Mouse (Mus musculus): ENCODE data around the gene Micu2. TPM values are rescaled to one million over a fixed set of nuclear protein-coding genes. Genes with fewer than 3 reads are reported as not detected.

Gene Micu2
- 10 to 100 TPM; 11.2 to 16.0 (median 14.2) TPM for polyA plus RNA-seq (2017; shearing (Covaris generic))

GRCm38 (mm10) chr14:57998526-57999401, at the start of gene Micu2:
TSS of gene Micu2 (minus strand) at chr14:57999262.
- peak; percentile 97 for ATAC-seq

DNA sequence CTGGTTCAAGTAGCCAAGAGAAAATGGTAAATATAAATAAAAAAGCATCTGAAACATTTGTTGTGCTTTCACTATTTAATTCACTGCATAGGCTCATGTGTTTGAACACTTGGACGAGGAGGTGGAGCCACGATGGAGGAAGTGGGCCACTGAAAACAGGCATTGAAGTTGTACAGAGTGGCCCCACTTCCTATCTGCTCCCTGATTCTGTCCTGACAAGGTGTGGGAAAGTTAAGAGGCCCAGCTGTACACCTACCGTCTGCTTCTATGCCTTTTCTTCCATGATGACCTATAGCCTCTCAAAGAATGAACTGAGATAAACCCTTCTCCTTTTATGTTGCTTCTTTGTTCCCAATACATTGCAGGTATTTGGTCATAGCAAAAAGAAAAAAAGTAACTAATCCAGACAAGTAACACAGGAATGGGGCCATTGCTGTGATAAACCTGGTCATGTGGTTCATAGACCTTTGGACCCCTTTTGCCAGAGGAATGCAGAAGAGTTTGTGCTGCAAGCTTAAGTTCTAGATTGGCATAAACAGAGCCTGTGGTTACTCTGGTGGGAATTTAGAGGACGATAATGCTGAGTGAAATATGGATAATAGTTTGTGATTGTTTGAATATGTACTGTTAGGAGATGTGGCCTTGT, 47.7 kb upstream of the Micu2 start:
- no peak for ATAC-seq

- no peak for ATAC-seq
These were observed 37.1 kb upstream of the Micu2 start for GRCm38 (mm10) chr14:58036174-58036573.

- ATAC-seq, result no peak
These were observed 35.5 kb upstream of the Micu2 start for GRCm38 (mm10) chr14:58034567-58034966.

DNA sequence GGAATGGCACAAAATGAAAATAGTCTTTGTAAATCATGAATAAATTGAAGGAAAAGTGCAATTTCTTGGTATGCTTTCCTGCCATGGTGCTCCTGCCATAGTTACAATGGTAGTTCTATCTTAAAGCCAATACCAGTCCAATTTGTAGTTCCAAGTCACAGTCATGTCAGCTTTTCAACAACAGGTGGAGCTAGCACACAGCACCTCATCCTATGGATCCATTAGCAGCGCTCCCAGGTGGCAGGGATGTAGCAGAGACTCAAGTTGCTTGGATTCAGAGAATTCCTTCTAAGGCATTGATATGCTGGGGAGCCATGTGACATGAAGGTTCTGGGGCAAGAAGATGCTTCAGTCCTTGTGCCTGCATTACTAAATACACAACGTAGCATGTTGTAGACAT, 19.8 kb upstream of the Micu2 start:
- no peak for ATAC-seq

DNA sequence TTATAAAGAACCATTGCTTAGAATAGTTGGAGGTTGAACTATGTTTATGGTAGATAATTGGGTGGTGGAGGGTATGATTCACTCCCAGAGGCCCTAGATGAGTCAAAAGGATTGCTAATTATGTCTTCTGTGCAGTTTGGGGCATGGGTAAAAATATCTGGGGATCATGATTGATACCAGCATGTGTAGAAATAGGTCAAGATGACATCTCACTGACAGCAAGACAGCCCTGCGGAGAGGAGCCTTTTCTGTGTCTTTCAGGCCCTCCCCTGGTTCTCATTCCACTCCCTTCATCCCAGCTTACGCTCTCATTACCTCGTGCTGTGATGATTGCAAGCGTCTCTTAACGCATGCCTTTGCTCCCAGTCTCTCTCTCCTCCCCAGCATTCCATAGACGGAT, 4.8 kb upstream of the Micu2 start:
- no peak for ATAC-seq

DNA sequence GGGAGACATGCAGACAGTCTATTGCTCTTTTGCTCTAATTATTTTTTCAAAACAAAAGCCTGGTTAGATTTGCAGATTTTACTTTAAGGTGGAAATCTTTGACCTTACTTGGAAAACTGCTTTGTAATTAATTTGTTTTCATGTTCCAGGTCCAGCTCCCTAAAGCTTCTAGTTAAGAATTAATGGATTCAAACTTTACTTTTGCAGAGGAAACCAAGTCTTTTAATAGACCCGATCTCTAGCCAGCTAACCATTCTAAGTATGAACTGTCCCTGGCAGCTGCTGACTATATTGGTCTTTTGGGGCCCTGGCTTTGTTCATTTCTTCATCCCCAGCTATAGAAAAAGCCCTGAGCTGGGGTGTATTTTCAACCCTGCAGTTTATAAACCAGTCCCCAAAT, 3.1 kb upstream of the Micu2 start:
- ATAC-seq, result no peak

DNA sequence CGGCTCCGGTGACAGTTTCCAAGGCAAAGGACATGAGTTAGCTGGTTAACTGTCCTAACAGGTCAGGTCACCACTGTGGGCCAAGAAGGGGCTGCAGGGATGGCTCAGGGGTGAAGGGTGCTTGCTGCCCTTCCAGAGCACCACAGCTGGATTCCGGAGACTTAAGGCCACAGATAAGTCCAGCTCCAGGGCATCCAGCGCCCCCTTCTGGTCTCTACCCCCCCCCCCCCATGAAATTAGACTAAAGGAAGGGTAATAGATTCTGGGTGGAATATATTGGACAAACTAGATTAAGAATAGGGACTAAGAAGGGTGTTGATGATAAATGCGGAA, 306 bp upstream of the Micu2 start:
- ATAC-seq, result no peak

- ATAC-seq, result no peak
These were observed 1.6 kb downstream of the Micu2 start for GRCm38 (mm10) chr14:57997431-57997830.

- no peak for ATAC-seq
These were observed 2.9 kb downstream of the Micu2 start for GRCm38 (mm10) chr14:57996210-57996609.

- ATAC-seq, result no peak
These were observed 7.3 kb downstream of the Micu2 start for GRCm38 (mm10) chr14:57991761-57992160.

- ATAC-seq, result no peak
These were observed 9.9 kb downstream of the Micu2 start for GRCm38 (mm10) chr14:57989162-57989561.

- no peak for ATAC-seq
These were observed 13.3 kb downstream of the Micu2 start for GRCm38 (mm10) chr14:57985780-57986179.

DNA sequence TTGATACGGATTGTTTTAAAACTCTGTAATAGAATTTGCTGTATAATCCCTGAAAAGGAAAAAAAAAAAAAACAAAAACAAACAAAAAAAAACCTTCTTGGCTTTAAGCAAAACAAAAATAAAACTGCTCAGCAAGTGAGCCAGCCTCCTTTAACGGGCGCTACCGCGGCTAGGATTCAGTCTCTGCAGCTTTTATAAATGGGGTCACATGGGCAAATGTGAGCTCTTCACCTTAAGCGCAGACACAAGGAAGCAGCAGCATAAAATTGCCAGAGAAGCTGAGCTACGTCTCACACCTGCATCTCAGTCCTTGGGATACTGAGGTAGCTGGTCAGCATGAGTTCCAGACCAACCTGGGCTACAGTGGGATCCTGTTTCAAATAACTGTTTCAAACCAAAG, 16.6 kb downstream of the Micu2 start:
- no peak for ATAC-seq

DNA sequence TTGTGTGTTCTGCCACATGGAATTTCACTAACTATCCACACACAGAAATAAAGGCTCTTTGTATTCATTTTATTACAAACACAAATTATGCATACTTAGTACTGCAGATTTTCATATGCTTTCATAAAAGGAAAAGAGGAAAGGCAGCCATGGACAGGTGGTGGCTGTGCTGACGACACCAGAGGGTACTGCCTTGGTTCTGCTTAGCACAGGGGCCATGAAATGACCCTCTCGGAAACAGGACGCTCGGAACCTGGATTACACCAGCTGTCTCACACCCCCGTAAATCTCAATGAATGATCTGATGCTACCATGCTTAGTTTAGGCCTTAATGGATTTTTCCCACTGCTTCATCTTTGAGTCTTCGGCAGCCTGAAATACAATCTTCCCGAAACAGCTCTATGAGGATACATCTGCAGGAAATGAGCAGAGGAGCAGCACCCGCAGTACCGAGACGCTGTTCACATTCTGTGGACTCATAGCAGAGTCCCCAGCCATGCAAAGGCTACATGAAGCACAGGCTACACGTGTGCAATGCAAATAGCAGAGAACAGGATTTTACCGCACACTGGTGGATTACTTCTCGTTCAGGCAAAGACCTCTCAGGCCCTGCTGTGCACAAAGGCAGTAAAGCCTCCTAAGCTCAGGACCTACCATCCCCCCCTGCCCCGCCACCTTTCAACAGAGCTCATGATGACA, 17.2 kb downstream of the Micu2 start:
- ATAC-seq, result no peak

GRCm38 (mm10) chr14:57980776-57981175, 18.3 kb downstream of the Micu2 start:
- no peak for ATAC-seq

GRCm38 (mm10) chr14:57980179-57980578, 18.9 kb downstream of the Micu2 start:
- ATAC-seq, result no peak

DNA sequence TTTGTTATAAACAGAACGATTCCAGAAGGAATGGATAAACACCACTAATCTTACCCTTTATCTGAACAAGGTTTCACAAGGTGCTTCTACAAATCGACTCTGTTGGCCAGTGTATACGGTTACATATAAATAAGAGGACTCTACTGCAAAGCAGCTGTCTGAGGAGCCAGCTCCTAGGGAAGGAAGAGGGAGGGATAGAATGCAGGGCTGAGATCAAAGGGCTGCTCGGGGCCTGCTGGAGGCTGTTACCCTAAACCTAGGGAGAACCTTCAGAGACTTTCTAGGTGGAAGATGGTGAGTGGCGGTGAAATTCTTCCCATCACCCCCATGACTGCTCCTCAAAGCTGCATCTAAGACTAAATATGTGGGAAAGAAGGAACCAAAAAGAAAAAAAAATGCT, 20.9 kb downstream of the Micu2 start:
- ATAC-seq, result no peak

DNA sequence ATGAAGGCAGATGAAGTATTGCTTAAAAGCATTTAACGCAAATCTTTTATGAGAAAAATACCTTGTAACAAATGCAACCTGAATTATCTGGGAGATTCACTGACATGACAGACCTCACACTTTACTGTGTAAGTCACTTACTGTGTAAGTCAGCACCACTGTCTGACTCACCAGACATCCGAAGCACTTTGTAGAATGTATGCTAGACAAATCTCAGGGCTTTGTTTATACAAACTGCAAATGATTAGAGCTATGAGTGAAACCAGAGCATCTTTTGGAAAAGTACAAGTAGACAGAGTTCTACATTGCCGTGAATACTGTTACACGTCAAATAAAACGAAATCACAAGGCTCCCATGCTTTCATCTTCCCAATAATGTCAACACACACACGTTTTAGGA, 23.4 kb downstream of the Micu2 start:
- ATAC-seq, result no peak

- ATAC-seq, result no peak
These were observed 27.0 kb downstream of the Micu2 start for GRCm38 (mm10) chr14:57971986-57972525.

DNA sequence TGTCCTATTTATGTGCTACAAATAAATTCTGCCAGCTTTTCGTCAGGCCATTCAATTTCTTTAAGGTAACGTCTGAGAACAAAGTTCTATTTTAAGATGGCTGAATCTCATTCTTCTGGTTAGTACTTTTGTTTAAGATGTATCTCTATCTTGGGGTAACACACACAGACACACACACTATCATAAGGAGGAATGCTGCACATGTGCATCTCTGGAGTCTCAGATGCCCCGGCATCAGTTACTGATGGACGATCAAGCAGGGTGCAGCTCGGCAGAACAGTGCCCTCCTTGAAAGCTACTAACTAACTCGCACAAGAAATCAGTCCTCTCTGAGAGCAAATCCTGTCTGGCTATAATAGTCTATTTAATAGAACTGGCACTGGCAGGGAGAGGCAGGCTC, 30.2 kb downstream of the Micu2 start:
- no peak for ATAC-seq

DNA sequence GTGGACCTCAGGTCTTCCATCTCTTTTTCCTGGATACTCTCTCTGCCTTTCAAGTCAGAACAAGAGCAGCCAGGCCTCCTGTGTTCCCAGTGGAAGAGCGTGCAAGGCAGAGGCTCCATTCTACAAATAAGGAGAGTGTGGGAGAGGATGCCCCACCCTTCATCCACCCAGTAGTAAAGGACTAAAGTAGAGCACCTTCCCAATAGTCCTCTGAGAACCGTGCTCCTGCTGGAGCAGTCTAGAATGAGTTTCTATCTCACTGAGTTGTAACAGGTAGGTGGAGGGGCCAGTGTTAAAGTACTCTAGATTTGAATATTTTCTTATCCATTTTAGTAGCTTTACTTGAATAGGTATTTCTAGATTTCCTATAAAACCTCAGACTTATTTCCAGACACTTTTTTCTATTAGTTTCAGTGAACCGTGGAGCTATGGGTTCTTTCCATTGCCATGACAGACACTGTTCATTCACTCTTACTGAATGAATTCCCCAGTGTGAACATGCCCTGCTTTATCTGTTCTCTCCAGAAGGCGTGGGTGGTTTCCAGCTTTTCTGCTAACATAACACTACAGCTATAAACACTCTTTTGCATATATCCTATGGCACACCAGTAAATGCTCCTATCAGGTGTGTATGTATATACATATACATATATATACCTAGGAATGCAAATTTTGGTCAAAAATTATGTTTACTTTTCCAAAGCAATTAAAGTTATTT, 31.8 kb downstream of the Micu2 start:
- ATAC-seq, result no peak

DNA sequence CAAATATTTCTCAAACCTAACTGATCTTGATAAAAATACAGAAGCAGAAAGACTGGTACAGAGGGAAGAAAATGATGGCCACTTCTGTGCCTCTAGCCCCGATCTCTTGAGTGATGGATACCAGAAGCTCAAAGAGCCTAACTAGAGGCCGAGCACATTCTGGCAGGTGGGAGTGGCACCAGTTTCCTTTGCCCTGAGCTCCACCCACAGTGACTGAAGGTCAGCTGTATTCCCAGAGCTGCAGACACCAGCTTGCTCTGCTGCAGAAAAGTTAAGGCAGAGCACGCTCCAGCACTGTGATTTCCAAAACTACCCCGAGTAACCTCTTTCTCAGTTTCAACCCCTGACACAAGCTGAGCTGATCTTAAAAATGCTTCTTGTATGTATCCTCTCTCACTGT, 37.2 kb downstream of the Micu2 start:
- no peak for ATAC-seq

Data from inflammation-experienced regulatory T-cells, adult 6 months (primary cell).